Mouse (Mus musculus) embryonic facial prominence, embryonic 10.5 days (tissue): ENCODE results near the gene Agmat. TPM values are rescaled to one million over a fixed set of nuclear protein-coding genes. Genes with fewer than 3 reads are reported as not detected.
A peak's percentile ranks its signal among the peaks of the same experiment; 100 is the strongest.

Source experiments
- DNase-seq: peaks from one replicate; pipeline ENCODE4 v3.0.0-alpha.2; 2017; ENCODE audit warnings: low spot score
- H3K27ac ChIP-seq: fragments of 300-500 bp; sonication (generic); replicated peaks from 2 replicates; pipeline ENCODE4 v1.5.1; 2016; ENCODE audit warnings: mild to moderate bottlenecking
- H3K27me3 ChIP-seq: fragments of 300-500 bp; sonication (generic); replicated peaks from 2 replicates; pipeline ENCODE4 v1.6.1; 2016; ENCODE audit warnings: low read depth, mild to moderate bottlenecking; ENCODE audit not compliant: poor library complexity, severe bottlenecking
- H3K36me3 ChIP-seq: fragments of 300-500 bp; sonication (generic); replicated peaks from 2 replicates; pipeline ENCODE4 v1.6.1; 2016; ENCODE audit warnings: mild to moderate bottlenecking, moderate library complexity
- H3K4me1 ChIP-seq: fragments of 300-500 bp; sonication (generic); 2 replicates; pipeline ENCODE4 v1.6.1; 2016
- H3K4me3 ChIP-seq: fragments of 300-500 bp; sonication (generic); 2 replicates; pipeline ENCODE4 v1.5.1; 2016; ENCODE audit warnings: mild to moderate bottlenecking, moderate library complexity
- H3K9me3 ChIP-seq: fragments of 300-500 bp; sonication (generic); 2 replicates; pipeline ENCODE4 v1.6.1; 2016; ENCODE audit warnings: mild to moderate bottlenecking
- WGBS: fragments of 180-500 bp; shearing (Covaris S2); methylation state at CpG from one replicate; pipeline ENCODE4 v1.1.7; 2016; 5-methylcytosine and 5-hydroxymethylcytosine counted together
- polyA plus RNA-seq: library from polyadenylated mRNA; unstranded; fragments of >200 nt; fragmentation: Nextera tagmentation; extraction: Ambion mirVana; gene quantifications from 2 replicates; pipeline ENCODE4 v1.2.1, GENCODE M21; 2016

Gene Agmat
- polyA plus RNA-seq, 1 experiment from 2014 or later: not detected

DNA sequence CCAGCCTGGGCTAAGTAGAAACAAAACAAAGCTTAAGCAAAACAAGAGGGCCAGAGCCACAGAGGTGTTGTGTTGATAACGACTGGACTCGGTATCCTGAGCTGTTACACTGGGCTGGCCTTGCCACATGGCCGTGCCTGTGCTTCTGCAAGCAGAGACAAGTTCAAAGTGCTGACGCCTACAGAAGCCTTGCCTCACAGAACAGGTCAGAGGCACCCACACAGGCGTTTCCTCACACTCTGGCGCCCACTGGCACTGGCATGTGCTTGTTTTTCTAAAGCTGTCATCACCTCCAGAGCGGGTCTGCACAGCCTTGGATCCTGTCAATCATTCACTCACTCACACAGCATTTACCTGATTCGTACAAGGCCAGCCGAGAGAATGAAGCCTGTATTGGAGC, 4.6 kb upstream of the Agmat start:
- Histone ChIP-seq H3K27me3 (peaks cover 6% of the 10 kb centered on the region; the same call in 1 of the 2 replicates), H3K9me3 (no peaks in the 10 kb centered on the region), H3K27ac (peak overlapping the region; percentile 45; the same call in 1 of the 2 replicates), H3K4me3 (no peak overlapping the region), H3K4me1 (peaks cover 2% of the 10 kb centered on the region), H3K36me3 (no peaks in the 10 kb centered on the region)
- 69% methylated on average over 9 of the region's 9 CpGs for WGBS
- DNase-seq: peak; percentile 36

DNA sequence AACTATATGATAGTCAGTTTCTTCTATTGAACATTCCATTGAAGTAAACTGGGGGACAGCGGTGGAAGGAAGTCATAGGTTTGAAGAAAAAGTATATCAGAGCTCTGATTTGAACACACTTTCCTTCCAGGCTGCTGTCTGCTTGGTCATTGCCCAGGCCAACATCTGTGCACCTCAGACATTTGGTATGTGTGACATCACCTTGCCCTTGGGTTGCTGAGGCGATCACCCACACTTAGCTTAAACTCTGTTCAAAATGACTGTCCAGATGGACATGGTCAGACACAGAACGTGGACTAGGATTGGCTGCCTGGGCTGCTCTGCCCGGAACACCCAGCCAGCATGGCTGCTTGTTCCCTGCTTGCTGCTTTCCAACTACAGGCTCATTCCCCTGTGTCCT, 4.1 kb upstream of the Agmat start:
- Histone ChIP-seq H3K4me3 (no peak overlapping the region), H3K27ac (no peak overlapping the region), H3K4me1 (peaks cover 6% of the 10 kb centered on the region), H3K27me3 (peaks cover 10% of the 10 kb centered on the region; the same call in 1 of the 2 replicates), H3K9me3 (no peaks in the 10 kb centered on the region), H3K36me3 (no peaks in the 10 kb centered on the region)
- WGBS: 85% methylated on average over 4 of the region's 4 CpGs
- no peak for DNase-seq

DNA sequence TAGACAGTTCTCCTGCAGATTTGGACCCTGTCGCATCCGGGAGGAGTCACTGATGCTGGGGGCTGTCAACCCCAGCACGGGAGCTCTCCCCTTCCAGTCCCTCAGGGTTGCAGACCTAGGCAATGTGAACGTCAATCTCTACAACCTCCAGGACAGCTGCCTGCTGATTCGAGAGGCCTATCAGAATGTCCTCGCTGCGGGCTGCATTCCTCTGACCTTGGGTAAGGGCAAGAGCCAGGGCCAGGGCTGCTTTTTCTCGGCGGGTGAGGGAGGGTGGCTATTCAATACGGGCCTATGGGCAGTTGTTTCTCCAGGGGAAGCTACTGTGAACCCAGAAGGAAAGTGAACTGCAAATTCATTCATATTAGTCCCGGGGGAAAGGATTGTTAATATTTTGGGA, 3.1 kb downstream of the Agmat start:
- 36% methylated on average over 11 of the region's 11 CpGs for WGBS
- H3K4me3 ChIP-seq: no peak overlapping the region
- H3K27me3 ChIP-seq: peaks cover 15% of the 10 kb centered on the region; the same call in 1 of the 2 replicates
- no peaks in the 10 kb centered on the region for H3K9me3 ChIP-seq
- no peaks in the 10 kb centered on the region for H3K36me3 ChIP-seq
- peaks cover 23% of the 10 kb centered on the region for H3K4me1 ChIP-seq
- DNase-seq: no peak
- H3K27ac ChIP-seq: no peak overlapping the region

DNA sequence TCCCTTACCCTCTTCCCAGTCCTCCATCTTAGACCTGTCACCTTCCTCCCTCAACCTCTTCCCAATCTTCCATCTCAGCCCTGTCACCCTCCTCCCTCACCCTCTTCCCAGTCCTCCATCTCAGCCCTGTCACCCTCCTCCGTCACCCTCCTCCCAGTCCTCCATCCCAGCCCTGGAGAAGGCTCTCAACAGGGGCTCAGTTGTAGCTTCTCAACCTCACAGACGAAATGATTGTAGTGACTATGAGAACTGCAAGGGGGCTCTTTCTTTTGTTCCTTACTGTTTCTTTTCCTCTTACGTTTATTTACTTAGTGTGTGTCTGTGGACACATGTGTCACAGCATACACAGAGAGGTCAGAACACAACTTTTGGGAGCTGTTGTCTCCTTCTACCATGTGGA, 4.4 kb downstream of the Agmat start:
- no peak overlapping the region for H3K4me3 ChIP-seq
- H3K9me3 ChIP-seq: no peaks in the 10 kb centered on the region
- H3K27ac ChIP-seq: 0 out of 2 replicates have a peak overlapping the region, but pooled peaks have one; percentile 0
- H3K36me3 ChIP-seq: no peaks in the 10 kb centered on the region
- WGBS: 69% methylated on average over 3 of the region's 3 CpGs
- H3K4me1 ChIP-seq: peaks cover 23% of the 10 kb centered on the region
- H3K27me3 ChIP-seq: peaks cover 15% of the 10 kb centered on the region; the same call in 1 of the 2 replicates
- no peak for DNase-seq

DNA sequence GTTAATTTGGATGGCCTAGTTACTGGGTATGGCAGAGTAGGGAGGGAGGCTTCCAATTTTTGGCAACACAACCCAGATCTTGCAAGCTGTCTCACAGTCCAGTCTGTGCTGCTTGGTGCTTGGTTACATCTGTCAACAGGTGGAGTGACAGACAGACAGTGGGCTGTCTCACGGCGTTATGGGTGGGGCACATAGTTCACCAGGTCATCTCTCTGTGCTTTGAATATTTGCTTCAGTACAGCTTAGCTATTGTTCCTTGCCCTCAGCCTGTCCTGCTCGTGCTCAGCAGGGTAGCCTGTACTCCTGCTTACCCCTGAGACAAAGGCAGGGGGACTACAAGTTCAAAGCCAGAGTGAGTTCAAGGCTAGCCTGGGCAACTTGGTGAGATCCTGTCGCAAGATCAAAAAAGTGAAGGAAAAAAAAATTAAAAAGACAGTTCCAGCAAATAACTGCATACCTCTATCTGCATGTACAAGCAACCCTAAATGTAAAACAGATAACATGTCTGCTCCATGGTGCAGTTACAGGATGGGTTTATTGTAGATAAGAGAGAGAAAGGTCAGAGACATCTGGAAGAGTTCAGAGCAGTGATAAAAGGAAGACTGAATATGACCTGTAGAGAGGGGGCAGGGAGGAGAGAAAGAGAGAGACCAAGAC, 5.1 kb downstream of the Agmat start:
- no peak for DNase-seq
- WGBS: 51% methylated on average over 4 of the region's 4 CpGs
- H3K4me1 ChIP-seq: peaks cover 23% of the 10 kb centered on the region
- peak overlapping the region; percentile 57 for H3K27ac ChIP-seq
- H3K36me3 ChIP-seq: no peaks in the 10 kb centered on the region
- no peaks in the 10 kb centered on the region for H3K9me3 ChIP-seq
- no peak overlapping the region for H3K4me3 ChIP-seq
- H3K27me3 ChIP-seq: peaks cover 13% of the 10 kb centered on the region; the same call in 1 of the 2 replicates

DNA sequence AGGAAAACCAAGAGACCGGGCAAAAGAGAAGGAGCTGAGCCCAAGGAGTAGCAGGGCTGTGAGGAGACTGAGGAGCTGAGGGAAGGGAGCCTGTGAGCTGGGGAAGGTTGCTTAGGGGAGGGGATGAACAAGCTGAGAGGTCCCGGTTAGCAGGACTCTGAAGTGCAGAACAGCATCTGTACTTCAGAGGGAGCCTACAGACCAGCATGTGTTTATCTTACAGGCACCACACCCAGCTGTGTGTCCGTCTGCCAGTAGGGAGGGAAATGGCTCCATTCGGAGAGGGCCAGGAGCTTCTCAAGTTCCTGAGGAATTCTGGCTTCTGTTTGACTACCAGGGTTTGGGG, 5.6 kb downstream of the Agmat start:
- H3K4me3 ChIP-seq: no peak overlapping the region
- peaks cover 19% of the 10 kb centered on the region for H3K4me1 ChIP-seq
- 8% methylated on average over 4 of the region's 4 CpGs for WGBS
- peak; percentile 34 for DNase-seq
- no peaks in the 10 kb centered on the region for H3K9me3 ChIP-seq
- H3K27ac ChIP-seq: peak overlapping the region; percentile 57
- no peaks in the 10 kb centered on the region for H3K36me3 ChIP-seq
- peaks cover 8% of the 10 kb centered on the region; the same call in 1 of the 2 replicates for H3K27me3 ChIP-seq

DNA sequence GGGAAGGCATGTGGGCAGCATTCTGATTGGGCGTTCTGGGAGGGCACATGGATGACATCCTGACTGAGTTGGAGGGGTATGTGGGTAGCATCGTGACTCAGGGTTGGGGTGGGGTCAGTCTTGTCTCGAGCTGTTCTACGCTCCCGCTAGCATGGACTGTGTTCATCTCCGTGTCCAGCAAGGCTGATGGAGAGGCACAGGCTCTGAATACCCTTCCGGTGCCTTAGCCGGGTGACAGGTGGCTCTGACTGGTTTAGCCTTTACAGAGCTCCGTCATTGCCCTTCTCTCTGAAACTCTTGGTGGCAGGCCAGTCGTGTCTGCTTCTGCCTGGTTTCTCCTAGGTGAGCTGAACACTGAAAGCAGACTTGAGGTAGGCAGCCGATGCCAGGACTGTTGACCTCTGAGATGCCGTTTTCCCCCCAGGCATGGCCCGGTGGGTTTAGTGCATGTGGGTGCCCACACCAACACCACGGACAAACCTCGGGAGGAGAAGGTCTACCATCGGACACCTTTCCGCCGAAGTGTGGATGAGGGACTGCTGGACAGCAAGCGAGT, 9.0 kb downstream of the Agmat start:
- no peak for DNase-seq
- WGBS: 91% methylated on average over 19 of the region's 19 CpGs

DNA sequence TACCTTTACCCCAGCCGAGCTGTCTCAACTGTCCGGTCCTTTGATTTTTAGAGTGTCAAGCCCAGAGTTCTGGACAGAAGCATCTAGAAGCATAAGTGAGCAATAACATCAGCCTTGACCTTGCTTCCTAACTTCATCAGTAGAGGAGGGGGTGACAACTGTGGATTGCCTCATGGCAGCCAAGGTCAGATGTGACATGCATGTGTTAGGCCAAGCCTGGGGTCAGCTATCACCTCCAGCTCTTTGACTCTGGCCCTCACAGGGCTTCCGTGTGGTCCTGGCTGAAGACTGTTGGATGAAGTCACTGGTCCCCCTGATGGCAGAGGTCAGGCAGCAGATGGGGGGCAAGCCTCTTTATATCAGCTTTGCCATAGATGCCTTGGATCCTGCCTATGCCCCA, 10.7 kb downstream of the Agmat start:
- DNase-seq: no peak
- Histone ChIP-seq H3K36me3 (peaks cover 18% of the 10 kb centered on the region), H3K9me3 (no peaks in the 10 kb centered on the region), H3K4me3 (no peak overlapping the region), H3K27me3 (no peaks in the 10 kb centered on the region), H3K4me1 (peaks cover 4% of the 10 kb centered on the region), H3K27ac (no peak overlapping the region)
- 90% methylated on average over 3 of the region's 3 CpGs for WGBS

More for the DNA sequence above, 9.0 kb downstream of the Agmat start:
- Histone ChIP-seq H3K27ac (no peak overlapping the region), H3K27me3 (no peaks in the 10 kb centered on the region), H3K36me3 (peaks cover 2% of the 10 kb centered on the region), H3K4me3 (no peak overlapping the region), H3K4me1 (peaks cover 12% of the 10 kb centered on the region), H3K9me3 (no peaks in the 10 kb centered on the region)

DNA sequence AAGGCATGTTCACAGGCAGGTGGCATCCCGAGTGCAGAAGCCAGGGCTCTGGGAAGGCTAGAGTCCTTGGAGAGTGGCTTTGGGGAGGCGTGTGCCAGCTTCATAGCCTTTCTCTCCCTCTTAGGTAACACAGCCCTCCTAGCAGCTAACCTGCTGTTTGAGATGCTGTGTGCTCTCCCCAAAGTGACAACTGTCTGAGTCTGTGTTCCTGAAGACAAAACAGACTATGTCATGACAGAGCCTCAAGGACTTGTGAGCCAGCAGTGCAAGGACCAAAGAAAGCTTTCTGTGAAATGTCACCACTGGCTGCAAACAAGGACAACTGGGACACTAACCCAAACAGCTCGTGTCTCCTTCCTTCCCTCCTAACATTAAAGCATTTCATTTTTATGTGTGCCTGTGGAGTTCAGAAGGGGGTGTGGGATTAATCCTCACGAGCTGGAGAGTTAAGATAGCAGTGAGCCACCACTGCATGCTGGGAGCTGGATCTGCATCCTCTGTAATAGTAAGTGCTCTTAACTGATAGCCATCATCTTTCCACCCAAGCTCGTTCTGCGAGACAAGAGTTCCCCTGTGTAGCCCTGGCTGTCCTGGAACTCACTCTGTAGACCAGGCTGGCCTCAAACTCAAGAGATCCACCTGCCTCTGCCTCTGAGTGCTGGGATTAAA, 12.5 kb downstream of the Agmat start:
- no peak overlapping the region for H3K27ac ChIP-seq
- H3K36me3 ChIP-seq: peaks cover 36% of the 10 kb centered on the region
- H3K4me3 ChIP-seq: no peak overlapping the region
- H3K27me3 ChIP-seq: no peaks in the 10 kb centered on the region
- H3K4me1 ChIP-seq: no peaks in the 10 kb centered on the region
- DNase-seq: no peak
- H3K9me3 ChIP-seq: no peaks in the 10 kb centered on the region
- 75% methylated on average over 6 of the region's 6 CpGs for WGBS

DNA sequence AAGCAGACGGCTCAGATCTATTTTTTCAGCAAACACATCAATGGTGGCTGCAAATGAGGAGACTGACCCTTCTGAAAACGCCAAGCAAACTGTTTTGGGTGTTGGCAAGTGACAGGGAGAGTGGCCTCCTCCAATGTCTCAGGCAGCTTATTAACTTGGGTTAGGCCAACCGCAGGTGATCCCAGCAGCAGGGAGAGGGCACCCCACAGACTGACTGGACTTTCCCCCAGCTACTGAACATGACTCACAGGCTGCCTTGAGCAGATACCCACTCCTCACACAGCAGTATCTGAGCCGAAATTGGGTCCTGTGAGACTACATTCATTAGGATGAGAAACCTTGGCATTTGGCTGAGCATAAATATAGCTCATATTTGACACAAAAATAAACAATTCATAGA, 14.5 kb downstream of the Agmat start:
- Histone ChIP-seq H3K4me1 (no peaks in the 10 kb centered on the region), H3K4me3 (no peak overlapping the region), H3K9me3 (no peaks in the 10 kb centered on the region), H3K27me3 (no peaks in the 10 kb centered on the region), H3K36me3 (peaks cover 52% of the 10 kb centered on the region), H3K27ac (no peak overlapping the region)
- WGBS: 85% methylated on average over 4 of the region's 4 CpGs
- DNase-seq: no peak

DNA sequence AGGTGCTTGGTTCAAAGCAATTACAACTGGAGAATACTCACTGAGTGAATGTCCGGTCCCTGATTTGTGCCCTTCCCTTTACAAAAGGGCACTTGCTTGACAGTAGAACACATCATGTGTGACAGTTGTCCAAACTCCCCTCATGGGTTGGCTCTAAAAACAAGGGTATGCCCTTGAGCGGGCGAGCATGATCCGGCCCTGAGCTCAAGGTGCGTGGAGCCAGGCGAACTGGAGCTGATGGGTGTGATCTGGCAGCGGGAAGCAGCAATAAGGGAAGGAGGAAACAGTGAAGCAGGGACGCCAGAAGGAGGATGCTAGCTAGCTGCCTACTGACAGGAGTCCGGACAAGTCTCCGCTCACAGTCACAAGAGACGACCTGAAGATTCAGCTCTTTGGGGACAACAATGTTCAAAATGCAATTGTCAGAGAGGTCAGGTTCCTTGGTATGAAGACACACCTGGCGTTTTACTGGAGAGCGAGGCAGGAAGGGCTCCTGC, 15.7 kb downstream of the Agmat start:
- no peak for DNase-seq
- H3K9me3 ChIP-seq: no peaks in the 10 kb centered on the region
- peaks cover 64% of the 10 kb centered on the region for H3K36me3 ChIP-seq
- H3K4me3 ChIP-seq: no peak overlapping the region
- H3K4me1 ChIP-seq: no peaks in the 10 kb centered on the region
- no peak overlapping the region for H3K27ac ChIP-seq
- H3K27me3 ChIP-seq: no peaks in the 10 kb centered on the region
- WGBS: 93% methylated on average over 13 of the region's 13 CpGs

DNA sequence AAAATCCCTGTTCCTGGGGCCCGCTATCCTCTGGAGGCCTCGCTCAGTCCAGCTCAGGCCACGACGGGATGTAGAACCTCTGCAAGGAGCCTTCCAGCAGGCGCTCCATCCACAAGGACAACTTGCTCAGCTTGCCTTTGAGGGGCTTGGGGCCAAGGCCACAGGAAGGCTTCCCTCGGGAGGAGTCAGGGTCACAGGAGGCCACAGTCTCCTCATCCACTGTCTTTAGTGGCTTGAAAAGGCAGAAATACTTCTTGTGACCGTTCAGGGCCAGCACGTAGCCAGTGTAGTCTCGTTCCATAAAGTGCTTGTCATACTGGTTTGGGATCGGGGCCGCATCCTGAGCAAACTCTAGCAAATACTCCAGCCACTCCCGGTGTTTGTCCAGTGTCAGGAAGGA, 17.0 kb downstream of the Agmat start:
- peaks cover 78% of the 10 kb centered on the region for H3K36me3 ChIP-seq
- no peaks in the 10 kb centered on the region for H3K9me3 ChIP-seq
- H3K4me3 ChIP-seq: no peak overlapping the region
- H3K4me1 ChIP-seq: no peaks in the 10 kb centered on the region
- WGBS: 92% methylated on average over 12 of the region's 12 CpGs
- no peak for DNase-seq
- no peak overlapping the region for H3K27ac ChIP-seq
- H3K27me3 ChIP-seq: no peaks in the 10 kb centered on the region

DNA sequence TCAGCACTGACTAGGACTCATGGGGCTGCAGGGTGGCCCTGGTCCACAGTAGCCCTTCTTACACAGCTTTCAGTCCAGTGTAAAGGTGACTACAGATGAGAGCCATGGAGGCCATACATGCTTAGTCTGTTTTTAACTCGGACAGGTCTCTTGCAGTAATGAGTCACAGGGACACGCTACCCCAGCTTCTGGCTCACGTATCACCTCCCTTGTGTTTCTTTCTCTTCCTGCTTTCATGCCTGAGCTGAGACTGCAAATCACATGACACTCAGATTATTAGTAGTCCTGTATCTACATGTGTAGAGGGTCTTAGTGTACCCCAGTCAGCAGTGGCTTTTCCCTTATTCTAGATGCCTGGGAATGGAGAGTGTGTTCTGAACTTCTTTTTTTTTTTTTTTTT, 18.5 kb downstream of the Agmat start:
- Histone ChIP-seq H3K9me3 (no peaks in the 10 kb centered on the region), H3K36me3 (peaks cover 92% of the 10 kb centered on the region), H3K27me3 (no peaks in the 10 kb centered on the region), H3K4me3 (no peak overlapping the region), H3K27ac (no peak overlapping the region), H3K4me1 (no peaks in the 10 kb centered on the region)
- 95% methylated on average over 3 of the region's 3 CpGs for WGBS
- DNase-seq: no peak
